Mouse (Mus musculus) heart, embryonic 14.5 days (tissue): ENCODE measurements around the gene Mier2. TPM values are rescaled to one million over a fixed set of nuclear protein-coding genes. Genes with fewer than 3 reads are reported as not detected.
A peak's percentile ranks its signal among the peaks of the same experiment; 100 is the strongest.

Experiments used
- ATAC-seq: fragments of 200-750 bp; cut with Nextera tagmentation; 2 replicates; pipeline ENCODE4 v1.8.0; 2017; ENCODE audit warnings: low read depth, moderate TSS enrichment; ENCODE audit not compliant: insufficient number of reproducible peaks, insufficient read depth, low FRiP score
- H3K27ac ChIP-seq, 2 experiments: fragments of 200-500 bp in 1 of 2; fragments of 300-500 bp in 1 of 2; sonication (generic) in 1 of 2; replicated peaks in 1 of 2; 2 replicates each; pipeline ENCODE4 v1.5.1; 2012 to 2014; ENCODE audit warnings: low read depth in 2 of 2, low read length in 2 of 2, control low read depth in 1 of 2, mild to moderate bottlenecking in 1 of 2, mixed read lengths in 1 of 2; ENCODE audit not compliant: control insufficient read depth in 1 of 2, insufficient read depth in 1 of 2
- H3K27me3 ChIP-seq: fragments of 300-500 bp; sonication (generic); 2 replicates; pipeline ENCODE4 v1.6.1; 2014; ENCODE audit warnings: mild to moderate bottlenecking, low read length, control low read depth; ENCODE audit not compliant: control insufficient read depth, insufficient read depth
- H3K36me3 ChIP-seq: fragments of 300-500 bp; sonication (generic); 2 replicates; pipeline ENCODE4 v1.6.1; 2014; ENCODE audit warnings: mild to moderate bottlenecking, control low read depth, low read length, mixed read lengths; ENCODE audit not compliant: control insufficient read depth, insufficient read depth
- H3K4me1 ChIP-seq, 2 experiments: fragments of 200-500 bp in 1 of 2; fragments of 300-500 bp in 1 of 2; sonication (generic) in 1 of 2; 2 replicates each; pipeline ENCODE4 v1.6.1; 2012 to 2014; ENCODE audit warnings: low read length in 2 of 2, control low read depth in 1 of 2, mixed read lengths in 1 of 2; ENCODE audit not compliant: control insufficient read depth in 2 of 2, insufficient read depth in 2 of 2
- H3K4me2 ChIP-seq: fragments of 300-500 bp; sonication (generic); 2 replicates; pipeline ENCODE4 v1.6.1; 2014; ENCODE audit warnings: mild to moderate bottlenecking, low read length
- H3K4me3 ChIP-seq, 2 experiments: fragments of 200-500 bp in 1 of 2; fragments of 300-500 bp in 1 of 2; sonication (generic) in 1 of 2; 2 replicates each; pipeline ENCODE4 v1.5.1; 2012 to 2014; ENCODE audit warnings: low read length in 2 of 2, mild to moderate bottlenecking in 2 of 2, control low read depth in 1 of 2, low read depth in 1 of 2, moderate library complexity in 1 of 2; ENCODE audit not compliant: control insufficient read depth in 1 of 2, insufficient read depth in 1 of 2
- H3K9ac ChIP-seq: fragments of 300-500 bp; sonication (generic); 2 replicates; pipeline ENCODE4 v1.6.1; 2014; ENCODE audit warnings: mild to moderate bottlenecking, low read length
- H3K9me3 ChIP-seq: fragments of 300-500 bp; sonication (generic); 2 replicates; pipeline ENCODE4 v1.6.1; 2016; ENCODE audit warnings: low read length, control low read depth; ENCODE audit not compliant: control insufficient read depth
- WGBS: fragments of 180-500 bp; shearing (Covaris S2); extraction: QIAGEN DNeasy Blood & Tissue Kit; methylation state at CpG from one replicate; pipeline ENCODE4 v1.1.7; 2014; 5-methylcytosine and 5-hydroxymethylcytosine counted together
- polyA plus RNA-seq: library from polyadenylated mRNA; unstranded; fragments of >200 nt; fragmentation: Nextera tagmentation; extraction: Ambion mirVana; gene quantifications from 2 replicates; pipeline ENCODE4 v1.2.1, GENCODE M21; 2014

Gene Mier2
- 22.1 and 30.6 TPM in 2 replicates for polyA plus RNA-seq

GRCm38 (mm10) chr10:79554330-79555237, at the start of gene Mier2:
Mier2 (minus strand) TSS chr10:79555199.
- WGBS = under 1% methylated on average over 100 of the region's 108 CpGs
- Histone ChIP-seq H3K9me3 (no peaks in the 10 kb centered on the region), H3K9ac (peak within 1 kb of the TSS; percentile 93), H3K4me3 (peak within 1 kb of the TSS; percentile 90 to 91), H3K27ac (peak within 1 kb of the TSS in 1 of 2 experiments; percentile 51; a peak in 1 of 4 replicates), H3K27me3 (no peaks in the 10 kb centered on the region), H3K4me2 (peak within 1 kb of the TSS; percentile 94), H3K36me3 (peaks cover 4% of the 10 kb centered on the region), H3K4me1 (peaks cover 7 to 9% of the 10 kb centered on the region in 2 experiments; a peak in 2 of 4 replicates)
- peak; percentile 74 for ATAC-seq

GRCm38 (mm10) chr10:79597936-79598230, 42.9 kb upstream of the Mier2 start:
- Histone ChIP-seq H3K4me3 (no peak overlapping the region), H3K4me2 (no peak overlapping the region), H3K9ac (no peak overlapping the region), H3K27me3 (peaks cover 19% of the 10 kb centered on the region), H3K4me1 (no peaks in the 10 kb centered on the region), H3K36me3 (no peaks in the 10 kb centered on the region), H3K27ac (no peak overlapping the region), H3K9me3 (no peaks in the 10 kb centered on the region)
- WGBS = 65% methylated on average over 4 of the region's 4 CpGs
- ATAC-seq = no peak

- H3K27me3 ChIP-seq = peaks cover 19% of the 10 kb centered on the region
Observed at GRCm38 (mm10) chr10:79597051-79597935, 42.3 kb upstream of the Mier2 start.

GRCm38 (mm10) chr10:79595590-79595929, 40.6 kb upstream of the Mier2 start:
- 53% methylated on average over 8 of the region's 8 CpGs for WGBS
- ATAC-seq = no peak
- no peak overlapping the region for H3K9ac ChIP-seq
- H3K4me3 ChIP-seq = no peak overlapping the region
- no peaks in the 10 kb centered on the region for H3K4me1 ChIP-seq
- H3K27ac ChIP-seq = no peak overlapping the region
- H3K27me3 ChIP-seq = peaks cover 19% of the 10 kb centered on the region
- no peaks in the 10 kb centered on the region for H3K36me3 ChIP-seq
- H3K4me2 ChIP-seq = no peak overlapping the region
- H3K9me3 ChIP-seq = no peaks in the 10 kb centered on the region

More at GRCm38 (mm10) chr10:79597051-79597935, 42.3 kb upstream of the Mier2 start:
- Histone ChIP-seq H3K27ac (no peak overlapping the region), H3K9ac (no peak overlapping the region), H3K4me1 (no peaks in the 10 kb centered on the region), H3K4me2 (no peak overlapping the region), H3K4me3 (no peak overlapping the region), H3K36me3 (no peaks in the 10 kb centered on the region), H3K9me3 (no peaks in the 10 kb centered on the region)
- WGBS = 28% methylated on average over 13 of the region's 13 CpGs
- no peak for ATAC-seq

- no peaks in the 10 kb centered on the region for H3K9me3 ChIP-seq
- no peak overlapping the region for H3K27ac ChIP-seq
- H3K9ac ChIP-seq = no peak overlapping the region
- H3K4me2 ChIP-seq = no peak overlapping the region
- no peaks in the 10 kb centered on the region for H3K36me3 ChIP-seq
- H3K4me3 ChIP-seq = no peak overlapping the region
- H3K4me1 ChIP-seq = no peaks in the 10 kb centered on the region
- peaks cover 19% of the 10 kb centered on the region for H3K27me3 ChIP-seq
- 16% methylated on average over 17 of the region's 17 CpGs for WGBS
- peak; percentile 54; the same call in 1 of the 2 replicates for ATAC-seq
Observed at GRCm38 (mm10) chr10:79594872-79595589, 40.0 kb upstream of the Mier2 start.

GRCm38 (mm10) chr10:79594111-79594510, 39.1 kb upstream of the Mier2 start:
- H3K27ac ChIP-seq = no peak overlapping the region
- H3K4me3 ChIP-seq = no peak overlapping the region
- no peak overlapping the region for H3K4me2 ChIP-seq
- H3K27me3 ChIP-seq = peaks cover 19% of the 10 kb centered on the region
- no peak overlapping the region for H3K9ac ChIP-seq
- no peaks in the 10 kb centered on the region for H3K36me3 ChIP-seq
- no peak for ATAC-seq
- H3K4me1 ChIP-seq = no peaks in the 10 kb centered on the region
- H3K9me3 ChIP-seq = no peaks in the 10 kb centered on the region
- 44% methylated on average over 6 of the region's 6 CpGs for WGBS

GRCm38 (mm10) chr10:79590702-79591101, 35.7 kb upstream of the Mier2 start:
- Histone ChIP-seq H3K27me3 (peaks cover 18% of the 10 kb centered on the region), H3K36me3 (no peaks in the 10 kb centered on the region), H3K9me3 (no peaks in the 10 kb centered on the region), H3K4me3 (no peak overlapping the region), H3K4me2 (no peak overlapping the region), H3K9ac (no peak overlapping the region), H3K27ac (no peak overlapping the region), H3K4me1 (no peaks in the 10 kb centered on the region)
- no peak for ATAC-seq
- WGBS = 100% methylated on average over 1 of the region's 1 CpGs
